Mouse (Mus musculus) liver, embryonic 15.5 days (tissue): ENCODE data around the gene Ror2. TPM values are rescaled to one million over a fixed set of nuclear protein-coding genes. Genes with fewer than 3 reads are reported as not detected.

Experiments used
- ATAC-seq: fragments of 200-750 bp; cut with Nextera tagmentation; 2 replicates; pipeline ENCODE4 v1.8.0; 2017; ENCODE audit warnings: moderate number of reproducible peaks, mild to moderate bottlenecking, moderate library complexity; ENCODE audit not compliant: insufficient read depth
- H3K27ac ChIP-seq: fragments of 300-500 bp; sonication (generic); replicated peaks from 2 replicates; pipeline ENCODE4 v1.5.1; 2015; ENCODE audit warnings: mild to moderate bottlenecking, inconsistent platforms
- H3K27me3 ChIP-seq: fragments of 300-500 bp; sonication (generic); 2 replicates; pipeline ENCODE4 v1.6.1; 2015; ENCODE audit warnings: mild to moderate bottlenecking, inconsistent platforms
- H3K36me3 ChIP-seq: fragments of 300-500 bp; sonication (generic); replicated peaks from 2 replicates; pipeline ENCODE4 v1.6.1; 2015; ENCODE audit warnings: moderate library complexity, mild to moderate bottlenecking, inconsistent platforms
- H3K4me1 ChIP-seq: fragments of 300-500 bp; sonication (generic); replicated peaks from 2 replicates; pipeline ENCODE4 v1.6.1; 2015; ENCODE audit warnings: inconsistent platforms
- H3K4me2 ChIP-seq: fragments of 300-500 bp; sonication (generic); 2 replicates; pipeline ENCODE4 v1.6.1; 2015; ENCODE audit warnings: moderate library complexity, mild to moderate bottlenecking, inconsistent platforms
- H3K4me3 ChIP-seq: fragments of 300-500 bp; sonication (generic); replicated peaks from 2 replicates; pipeline ENCODE4 v1.5.1; 2015; ENCODE audit warnings: mild to moderate bottlenecking, inconsistent platforms
- H3K9ac ChIP-seq: fragments of 300-500 bp; sonication (generic); 2 replicates; pipeline ENCODE4 v1.6.1; 2015; ENCODE audit warnings: moderate library complexity, mild to moderate bottlenecking, inconsistent platforms
- H3K9me3 ChIP-seq: fragments of 300-500 bp; sonication (generic); replicated peaks from 2 replicates; pipeline ENCODE4 v1.6.1; 2016; ENCODE audit warnings: inconsistent platforms
- WGBS: fragments of 180-500 bp; shearing (Covaris S2); methylation state at CpG from one replicate; pipeline ENCODE4 v1.1.7; 2015; ENCODE audit warnings: mixed read lengths; ENCODE audit not compliant: insufficient replicate concordance; 5-methylcytosine and 5-hydroxymethylcytosine counted together
- polyA plus RNA-seq: library from polyadenylated mRNA; unstranded; fragments of >200 nt; fragmentation: Nextera tagmentation; extraction: Ambion mirVana; gene quantifications from 2 replicates; pipeline ENCODE4 v1.2.1, GENCODE M21; 2015

Ror2 gene
- polyA plus RNA-seq, 1 experiment from 2014 or later: 0.23 TPM

DNA sequence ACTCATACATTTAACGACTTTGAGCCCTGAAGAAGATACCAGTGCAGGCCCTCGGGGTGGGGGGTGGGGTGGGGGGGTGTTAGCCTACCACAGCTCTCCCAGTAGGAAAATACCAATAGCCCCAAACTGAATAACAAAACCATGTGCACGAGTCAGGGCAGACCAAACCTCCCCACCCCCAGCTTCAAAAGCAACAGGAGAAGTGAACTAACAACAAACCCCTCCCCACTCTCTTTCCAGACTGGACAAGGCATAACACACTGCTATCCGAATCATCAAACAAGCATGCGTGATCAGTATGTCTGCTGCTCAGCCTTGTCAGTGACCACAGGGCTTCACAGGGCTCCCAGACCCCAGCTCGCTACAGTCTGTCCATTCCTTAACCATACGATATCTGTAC is 94.3 kb downstream of the Ror2 start:
- no peak overlapping the region for H3K4me3 ChIP-seq

GRCm38 (mm10) chr13:53188935-53189334 is 97.0 kb downstream of the Ror2 start:
- Histone ChIP-seq H3K9ac (no peak overlapping the region), H3K4me2 (no peak overlapping the region), H3K4me3 (no peak overlapping the region), H3K4me1 (no peaks in the 10 kb centered on the region), H3K27ac (no peak overlapping the region), H3K27me3 (no peaks in the 10 kb centered on the region), H3K9me3 (no peaks in the 10 kb centered on the region), H3K36me3 (no peaks in the 10 kb centered on the region)
- no peak for ATAC-seq
- WGBS: 63% methylated on average over 10 of the region's 10 CpGs

More for the DNA sequence above, 94.3 kb downstream of the Ror2 start:
- no peak overlapping the region for H3K9ac ChIP-seq
- no peaks in the 10 kb centered on the region for H3K9me3 ChIP-seq
- no peaks in the 10 kb centered on the region for H3K27me3 ChIP-seq
- H3K4me1 ChIP-seq: no peaks in the 10 kb centered on the region
- no peak for ATAC-seq
- H3K27ac ChIP-seq: no peak overlapping the region
- no peaks in the 10 kb centered on the region for H3K36me3 ChIP-seq
- 49% methylated on average over 7 of the region's 7 CpGs for WGBS
- H3K4me2 ChIP-seq: no peak overlapping the region

DNA sequence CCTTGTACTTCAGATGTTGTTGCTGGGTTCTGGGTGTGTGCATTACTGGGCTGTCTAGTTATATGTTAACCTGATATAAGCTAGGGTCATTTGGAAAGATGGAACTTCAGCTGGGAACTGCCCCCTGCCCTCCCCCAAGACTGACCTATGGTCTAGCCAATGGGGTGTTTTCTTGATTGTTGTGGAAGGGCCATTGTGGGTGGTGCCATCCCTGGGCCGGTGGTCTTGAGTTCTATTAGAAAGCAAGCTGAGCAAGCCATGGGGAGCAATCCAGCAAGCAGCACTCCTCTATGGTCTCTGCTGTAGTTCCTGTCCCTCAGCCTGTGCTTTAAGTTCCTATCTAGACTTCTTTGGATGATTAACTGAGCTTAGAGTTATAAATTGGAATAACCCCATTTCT is 101.1 kb downstream of the Ror2 start:
- Histone ChIP-seq H3K27me3 (no peaks in the 10 kb centered on the region), H3K4me1 (no peaks in the 10 kb centered on the region), H3K4me2 (no peak overlapping the region), H3K36me3 (no peaks in the 10 kb centered on the region), H3K9ac (no peak overlapping the region), H3K9me3 (no peaks in the 10 kb centered on the region), H3K4me3 (no peak overlapping the region), H3K27ac (no peak overlapping the region)
- 54% methylated on average over 1 of the region's 1 CpGs for WGBS
- no peak for ATAC-seq

GRCm38 (mm10) chr13:53184149-53184548 is 101.8 kb downstream of the Ror2 start:
- 48% methylated on average over 5 of the region's 5 CpGs for WGBS
- Histone ChIP-seq H3K4me2 (no peak overlapping the region), H3K27ac (no peak overlapping the region), H3K9me3 (no peaks in the 10 kb centered on the region), H3K4me3 (no peak overlapping the region), H3K36me3 (no peaks in the 10 kb centered on the region), H3K27me3 (no peaks in the 10 kb centered on the region), H3K9ac (no peak overlapping the region), H3K4me1 (no peaks in the 10 kb centered on the region)
- ATAC-seq: no peak

DNA sequence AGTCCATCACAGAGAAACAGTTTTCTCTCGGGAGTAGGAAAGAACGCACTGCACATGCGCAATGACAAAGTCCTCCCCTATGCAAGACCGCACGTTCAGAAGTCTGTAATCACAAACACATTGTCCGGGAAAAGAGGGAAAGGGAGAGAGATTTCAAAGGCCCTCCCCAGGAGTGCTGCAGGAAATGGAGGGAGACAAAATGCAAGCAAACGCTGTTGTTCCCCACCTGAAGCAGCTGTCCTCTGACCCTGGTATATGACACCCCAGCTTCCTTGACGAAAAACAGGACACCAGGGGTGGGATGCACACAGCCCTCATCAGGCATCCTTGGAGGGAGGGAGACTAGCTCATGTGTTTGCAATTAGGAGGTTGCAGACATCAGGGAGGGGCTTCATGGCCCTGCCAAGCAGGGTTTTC is 102.8 kb downstream of the Ror2 start:
- H3K36me3 ChIP-seq: no peaks in the 10 kb centered on the region
- WGBS: 40% methylated on average over 8 of the region's 8 CpGs
- H3K9me3 ChIP-seq: no peaks in the 10 kb centered on the region
- H3K4me3 ChIP-seq: no peak overlapping the region
- ATAC-seq: no peak
- no peak overlapping the region for H3K9ac ChIP-seq
- no peaks in the 10 kb centered on the region for H3K4me1 ChIP-seq
- H3K27me3 ChIP-seq: no peaks in the 10 kb centered on the region
- no peak overlapping the region for H3K4me2 ChIP-seq
- no peak overlapping the region for H3K27ac ChIP-seq

DNA sequence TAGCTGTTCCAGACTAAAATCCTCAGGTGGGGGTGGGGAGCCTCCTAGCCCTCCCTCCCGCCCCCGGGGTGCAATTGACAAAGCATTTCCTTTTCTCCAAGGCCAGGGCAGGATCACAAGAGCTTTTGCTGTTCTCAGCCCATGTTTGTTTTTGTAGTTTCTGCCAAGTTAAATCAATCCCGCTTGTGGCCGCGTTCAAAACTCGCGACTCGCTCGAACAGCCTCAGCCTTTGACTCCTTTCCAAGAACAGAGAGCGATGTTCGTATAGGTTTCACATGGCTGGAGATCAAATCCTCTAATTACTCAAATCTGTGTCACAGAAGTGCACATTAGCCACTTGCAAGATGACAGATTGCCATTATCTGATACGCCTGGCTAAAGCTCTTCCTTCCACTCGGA is 107.3 kb downstream of the Ror2 start:
- ATAC-seq: no peak
- Histone ChIP-seq H3K4me1 (no peaks in the 10 kb centered on the region), H3K4me3 (no peak overlapping the region), H3K36me3 (no peaks in the 10 kb centered on the region), H3K9me3 (no peaks in the 10 kb centered on the region), H3K4me2 (no peak overlapping the region), H3K27ac (no peak overlapping the region), H3K27me3 (no peaks in the 10 kb centered on the region), H3K9ac (no peak overlapping the region)
- 18% methylated on average over 13 of the region's 13 CpGs for WGBS

- no peak overlapping the region for H3K9ac ChIP-seq
- H3K4me3 ChIP-seq: no peak overlapping the region
- H3K27ac ChIP-seq: no peak overlapping the region
- no peak overlapping the region for H3K4me2 ChIP-seq
- H3K9me3 ChIP-seq: no peaks in the 10 kb centered on the region
- no peaks in the 10 kb centered on the region for H3K4me1 ChIP-seq
- ATAC-seq: no peak
- H3K36me3 ChIP-seq: no peaks in the 10 kb centered on the region
- WGBS: 44% methylated on average over 4 of the region's 4 CpGs
- H3K27me3 ChIP-seq: no peaks in the 10 kb centered on the region
These were observed 107.8 kb downstream of the Ror2 start for GRCm38 (mm10) chr13:53178171-53178570.

GRCm38 (mm10) chr13:53177424-53177718 is 108.6 kb downstream of the Ror2 start:
- Histone ChIP-seq H3K9me3 (no peaks in the 10 kb centered on the region), H3K36me3 (no peaks in the 10 kb centered on the region), H3K4me2 (no peak overlapping the region), H3K27ac (no peak overlapping the region), H3K27me3 (no peaks in the 10 kb centered on the region), H3K9ac (no peak overlapping the region), H3K4me1 (no peaks in the 10 kb centered on the region), H3K4me3 (no peak overlapping the region)
- WGBS: 66% methylated on average over 7 of the region's 7 CpGs
- no peak for ATAC-seq

- no peaks in the 10 kb centered on the region for H3K9me3 ChIP-seq
- H3K27me3 ChIP-seq: no peaks in the 10 kb centered on the region
- WGBS: 58% methylated on average over 10 of the region's 10 CpGs
- H3K4me3 ChIP-seq: no peak overlapping the region
- no peak overlapping the region for H3K9ac ChIP-seq
- ATAC-seq: no peak
- no peaks in the 10 kb centered on the region for H3K4me1 ChIP-seq
- no peak overlapping the region for H3K4me2 ChIP-seq
- H3K27ac ChIP-seq: no peak overlapping the region
- no peaks in the 10 kb centered on the region for H3K36me3 ChIP-seq
These were observed 109.1 kb downstream of the Ror2 start for GRCm38 (mm10) chr13:53176695-53177423.

GRCm38 (mm10) chr13:53175041-53175440 is 110.9 kb downstream of the Ror2 start:
- ATAC-seq: no peak
- Histone ChIP-seq H3K9ac (no peak overlapping the region), H3K4me1 (no peaks in the 10 kb centered on the region), H3K4me2 (no peak overlapping the region), H3K27ac (no peak overlapping the region), H3K36me3 (no peaks in the 10 kb centered on the region), H3K4me3 (no peak overlapping the region), H3K27me3 (no peaks in the 10 kb centered on the region), H3K9me3 (no peaks in the 10 kb centered on the region)
- WGBS: 58% methylated on average over 7 of the region's 7 CpGs

DNA sequence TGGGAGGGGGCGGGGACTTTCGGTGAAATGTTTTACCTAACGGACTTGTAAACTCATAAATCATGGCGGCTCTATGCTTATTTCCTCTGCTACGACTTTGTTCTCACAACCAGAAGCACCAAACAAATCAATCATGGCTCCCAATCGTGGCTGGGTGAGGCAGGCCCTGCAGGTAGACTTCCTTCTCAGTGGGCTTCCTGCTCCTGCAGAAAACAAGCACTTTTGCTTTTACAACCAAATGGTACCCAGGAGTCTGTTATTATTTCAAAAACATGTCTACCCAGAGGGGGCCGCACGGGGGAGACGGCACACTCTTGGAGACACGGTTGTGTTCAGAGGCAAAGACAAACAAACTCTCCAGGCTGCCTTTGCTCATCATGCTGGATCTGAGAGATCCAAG is 122.3 kb downstream of the Ror2 start:
- Histone ChIP-seq H3K4me3 (no peak overlapping the region), H3K36me3 (no peaks in the 10 kb centered on the region), H3K27ac (no peak overlapping the region), H3K27me3 (no peaks in the 10 kb centered on the region), H3K4me1 (no peaks in the 10 kb centered on the region), H3K4me2 (no peak overlapping the region), H3K9me3 (no peaks in the 10 kb centered on the region), H3K9ac (no peak overlapping the region)
- WGBS: 32% methylated on average over 10 of the region's 10 CpGs
- no peak for ATAC-seq

GRCm38 (mm10) chr13:53163060-53163459 is 122.9 kb downstream of the Ror2 start:
- Histone ChIP-seq H3K4me3 (no peak overlapping the region), H3K9me3 (no peaks in the 10 kb centered on the region), H3K4me2 (no peak overlapping the region), H3K36me3 (no peaks in the 10 kb centered on the region), H3K4me1 (no peaks in the 10 kb centered on the region), H3K9ac (no peak overlapping the region), H3K27ac (no peak overlapping the region), H3K27me3 (no peaks in the 10 kb centered on the region)
- WGBS: 55% methylated on average over 8 of the region's 8 CpGs
- ATAC-seq: no peak
